Mouse (Mus musculus): ENCODE results near the gene Ydjc.

- TF ChIP-seq CTCF (IDR thresholded peaks at IDR 0.05; ENCODE audit: low read depth) (peak; percentile 55), EP300 (IDR thresholded peaks at IDR 0.05; ENCODE audit: low read depth) (no peak)
These were observed 57.6 kb downstream of the Ydjc start for GRCm38 (mm10) chr16:17201977-17202376.

Data from heart, postnatal 0 days (tissue).